Mouse (Mus musculus): ENCODE measurements around the gene Pak7.
"Not testable (repeated sequence)": the region's sequence is repeated elsewhere in the genome, so short reads cannot be mapped to it uniquely, and the experiment has no call there.

Pak7 gene

DNA sequence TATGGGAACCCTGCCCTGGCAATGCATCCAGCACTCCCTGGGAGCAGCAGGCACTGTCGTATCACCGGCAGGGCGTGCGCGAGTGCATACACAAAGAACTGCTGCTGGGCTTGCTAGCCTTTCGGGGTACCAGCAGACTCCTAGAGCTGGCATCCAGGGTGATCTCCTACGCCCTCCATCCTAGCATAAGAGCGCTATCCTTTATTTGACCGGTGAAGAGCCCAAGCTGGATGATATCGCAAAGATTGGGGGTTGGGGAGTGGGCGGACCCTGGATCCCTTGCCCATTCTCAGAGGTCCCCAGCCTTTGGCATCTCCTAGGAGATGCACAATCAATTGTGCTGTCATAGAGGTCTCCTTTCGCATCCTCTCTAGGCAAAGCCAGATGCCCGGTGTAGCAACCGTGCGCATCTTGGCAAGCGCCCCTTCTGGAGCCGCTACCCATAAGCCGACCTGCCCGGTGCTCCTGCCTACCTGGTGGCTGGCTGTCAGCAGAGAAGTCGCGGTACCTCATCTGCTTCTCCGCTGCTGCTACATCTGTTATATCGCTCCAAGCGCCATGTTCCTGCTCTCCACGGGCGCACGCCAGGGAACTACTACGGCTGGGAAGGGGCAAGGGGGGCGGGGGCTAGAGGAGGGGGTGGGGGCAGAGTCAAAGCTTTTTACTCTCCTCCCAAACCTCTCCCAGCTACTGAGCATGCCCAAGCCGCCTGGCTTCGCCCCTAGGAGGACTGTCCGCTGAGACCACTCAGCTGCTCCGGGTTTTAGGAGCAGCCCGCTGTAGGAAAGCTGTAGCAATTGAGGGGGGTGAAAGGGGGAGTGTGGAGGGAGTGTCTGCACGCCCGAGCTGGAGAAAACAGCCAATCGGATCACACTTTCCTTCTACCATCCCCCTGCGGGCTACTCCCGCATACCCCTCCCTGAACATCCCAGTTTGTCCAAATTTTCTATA is at the start of gene Pak7:
Pak7 (minus strand) TSS at position 787 of the 951 bp plus-strand sequence.
- DNase-seq (ENCODE audit: low read depth, low spot score) = no peak

DNA sequence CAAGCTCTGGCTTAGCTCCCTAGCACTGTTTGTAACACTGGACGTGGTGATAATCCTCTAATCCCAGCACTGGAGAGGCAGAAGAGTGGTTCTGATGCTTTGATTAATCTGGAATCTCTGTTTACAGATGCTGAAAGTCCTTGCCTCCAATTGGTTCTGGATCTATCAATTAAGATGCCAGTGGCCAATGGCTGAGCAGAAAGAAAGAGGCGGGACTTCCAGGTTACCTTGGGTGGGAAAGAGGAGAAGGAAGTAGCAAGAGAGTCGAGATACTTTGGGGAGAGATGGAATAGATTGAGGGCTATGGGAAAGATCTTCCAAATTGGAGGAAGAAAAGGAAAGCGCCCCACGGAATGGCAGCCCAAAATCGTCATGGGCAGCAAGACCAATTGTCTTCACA is 37.8 kb upstream of the Pak7 start:
- DNase-seq (ENCODE audit: low read depth, low spot score) = no peak

DNA sequence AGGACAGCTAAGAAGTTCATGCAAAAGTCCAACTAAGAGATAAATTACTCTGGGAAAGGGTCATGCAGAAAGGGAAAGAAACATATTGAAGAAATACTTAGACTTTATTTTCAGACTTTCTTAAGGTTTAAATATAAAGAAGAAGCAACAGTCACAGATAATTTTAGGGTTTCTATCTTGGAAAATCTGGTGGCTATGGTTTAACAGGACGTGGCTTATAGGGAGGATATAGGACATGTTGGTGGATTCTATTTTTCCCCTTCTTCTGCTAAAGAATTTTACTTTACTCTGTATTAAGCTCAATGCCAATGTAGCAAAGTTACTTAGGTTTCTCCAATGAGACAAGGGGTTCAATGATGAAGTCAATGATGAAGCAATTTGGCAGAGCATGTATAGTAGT is 31.8 kb upstream of the Pak7 start:
- no peak for DNase-seq (ENCODE audit: low read depth, low spot score)

DNA sequence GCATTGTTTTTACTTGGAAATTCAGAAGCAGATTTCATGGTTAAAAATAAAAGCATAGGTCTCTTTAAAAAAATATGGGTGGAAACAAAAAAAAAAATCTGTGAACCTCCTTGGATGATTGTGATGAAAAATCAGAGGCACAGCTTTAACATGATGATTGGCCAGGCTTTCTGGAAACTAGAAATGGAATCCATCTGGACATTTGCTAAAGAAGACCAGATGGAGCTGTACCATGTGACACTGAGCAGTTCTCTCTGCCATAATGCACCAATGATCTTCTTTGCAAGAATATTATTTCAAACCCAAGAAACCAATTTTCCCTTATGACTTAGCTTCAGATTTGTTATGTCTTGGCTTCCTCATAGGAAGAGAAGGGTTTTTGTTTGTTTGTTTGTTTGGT is 28.6 kb upstream of the Pak7 start:
- no peak for DNase-seq (ENCODE audit: low read depth, low spot score)

DNA sequence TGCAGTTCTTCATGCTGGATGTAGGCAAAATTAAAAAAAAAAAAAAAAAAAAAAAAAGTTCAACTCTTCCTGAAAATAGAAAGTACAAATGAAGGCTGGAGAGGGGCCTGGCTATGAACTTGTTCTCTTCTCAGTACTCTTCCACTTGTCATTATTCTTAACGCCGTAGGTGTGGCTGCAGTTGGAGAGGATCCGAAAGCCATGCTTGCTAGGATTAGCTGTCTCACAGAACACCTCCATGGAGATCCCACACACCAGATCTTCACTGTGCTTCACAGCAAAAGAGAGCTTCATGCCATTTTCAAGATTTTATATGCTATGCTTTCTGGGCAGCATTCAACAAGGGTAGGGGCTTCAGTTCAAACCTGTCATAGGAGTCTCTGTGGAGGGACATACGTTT is 14.8 kb upstream of the Pak7 start:
- no peak for DNase-seq (ENCODE audit: low read depth, low spot score)

DNA sequence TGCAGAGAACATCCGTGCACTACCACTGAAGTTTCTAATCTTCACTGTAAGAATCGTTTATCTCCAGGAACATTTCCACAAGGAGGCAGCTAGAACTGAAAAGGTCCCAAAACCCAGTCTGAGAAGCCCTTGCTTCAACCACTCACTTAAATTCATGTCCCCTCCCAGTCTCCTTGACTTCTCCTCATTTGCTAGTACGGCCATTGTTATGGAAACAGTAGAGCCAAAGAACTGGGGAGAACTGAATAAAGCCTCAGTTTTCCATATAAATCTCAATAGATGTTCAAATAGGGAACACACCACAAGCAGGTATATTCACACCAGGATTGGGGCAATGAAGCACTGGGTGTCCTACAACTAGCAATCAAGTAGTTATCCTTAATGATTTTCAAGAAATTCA is 12.4 kb downstream of the Pak7 start:
- no peak for DNase-seq (ENCODE audit: low read depth, low spot score)

DNA sequence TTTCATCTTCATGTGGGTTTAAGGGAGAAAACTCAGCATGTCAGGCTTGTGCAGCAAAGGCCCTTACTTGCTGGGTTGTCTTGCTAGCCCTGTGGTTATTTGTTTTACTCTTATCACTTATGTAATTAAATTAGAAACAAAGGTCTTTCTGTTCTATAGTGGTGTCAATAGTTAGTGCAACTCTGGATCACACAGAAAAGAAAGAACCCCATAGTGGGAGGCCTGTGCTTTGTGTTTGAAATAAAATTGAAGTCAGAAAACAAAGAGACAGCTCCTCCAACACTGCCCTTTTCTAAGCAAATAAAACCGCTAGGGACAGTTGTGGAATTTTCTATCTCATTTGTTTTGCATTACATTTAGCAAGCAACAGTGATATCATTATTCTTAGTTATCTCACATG is 15.4 kb downstream of the Pak7 start:
- DNase-seq (ENCODE audit: low read depth, low spot score) = no peak

DNA sequence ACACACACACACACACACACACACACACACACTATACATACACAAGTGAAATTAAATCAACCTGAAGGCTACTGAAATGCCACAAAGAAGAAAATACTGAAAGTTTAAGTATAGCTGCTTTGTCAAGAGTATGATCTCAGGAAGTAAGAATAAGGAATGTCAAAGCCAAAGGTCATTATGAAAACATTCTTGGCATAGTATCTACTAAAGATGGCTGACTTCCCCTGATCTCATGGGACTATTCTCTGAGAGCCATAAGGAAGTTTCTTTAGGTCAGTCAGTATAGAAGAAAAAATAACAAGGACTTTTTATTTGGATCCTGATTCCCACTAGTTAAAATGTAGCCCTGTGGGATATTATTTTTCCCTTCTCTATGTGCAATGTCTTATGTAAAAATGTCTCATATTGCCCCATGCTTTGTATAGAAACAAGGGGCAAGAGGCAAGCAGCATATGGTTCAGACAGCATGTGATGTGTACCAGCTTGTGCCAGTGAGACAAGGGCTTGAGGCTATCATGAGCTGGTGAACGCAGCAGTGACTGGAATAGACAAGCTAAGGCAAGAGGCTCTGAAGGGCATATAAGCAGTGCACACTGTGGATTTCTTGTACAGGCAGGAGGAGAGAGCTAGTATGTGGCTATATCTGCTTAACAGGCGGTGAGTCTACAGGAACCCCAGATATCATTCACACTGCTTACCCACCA is 36.2 kb downstream of the Pak7 start:
- no peak for DNase-seq (ENCODE audit: low read depth, low spot score)

DNA sequence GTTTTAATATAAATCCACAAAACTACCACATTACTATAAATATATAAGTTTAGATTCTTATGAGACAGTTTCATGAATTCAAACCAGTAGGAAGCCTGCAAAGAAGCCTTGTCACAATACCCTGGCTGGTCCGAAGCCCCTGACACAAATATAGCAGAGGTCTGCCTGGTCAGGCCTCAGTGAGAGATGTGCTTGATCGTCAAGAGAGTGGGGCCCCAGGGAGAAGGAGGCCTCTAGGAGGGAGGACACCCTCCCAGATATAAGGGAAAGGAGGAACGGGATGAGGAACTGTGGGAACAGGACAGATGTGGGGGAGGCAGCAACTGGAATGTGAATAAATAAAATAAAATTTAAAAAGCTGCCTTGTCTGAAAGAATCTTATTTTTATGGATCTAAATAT is 37.3 kb downstream of the Pak7 start:
- DNase-seq (ENCODE audit: low read depth, low spot score) = no peak

DNA sequence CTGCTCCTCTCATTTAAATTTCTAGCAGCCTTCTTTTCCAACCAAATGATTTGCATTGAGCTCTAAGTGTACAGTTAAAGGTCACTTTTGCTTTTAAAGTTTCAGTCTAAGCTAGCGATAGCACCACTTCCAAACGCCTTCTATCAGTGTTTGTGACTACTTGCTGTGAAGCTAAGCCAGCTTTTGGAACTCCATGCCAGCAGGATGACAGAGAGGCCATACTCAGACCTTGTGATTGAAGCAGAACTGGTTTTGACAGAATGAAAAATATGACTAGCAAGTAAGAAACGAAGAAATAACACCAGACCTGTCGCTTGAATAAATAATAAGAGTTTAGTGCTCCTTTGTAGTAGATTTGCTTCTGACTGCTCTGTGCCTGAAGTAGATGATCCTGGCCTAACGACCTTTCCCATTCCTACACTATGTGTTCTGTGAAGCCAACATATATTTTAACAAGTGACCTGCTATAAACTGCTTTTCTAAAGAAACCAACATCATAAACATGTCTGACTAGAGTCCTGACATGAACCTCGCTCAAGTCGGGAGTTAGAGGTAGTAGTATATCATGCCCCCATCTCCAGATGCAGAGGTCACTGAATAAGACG is 38.0 kb downstream of the Pak7 start:
- no peak for DNase-seq (ENCODE audit: low read depth, low spot score)

DNA sequence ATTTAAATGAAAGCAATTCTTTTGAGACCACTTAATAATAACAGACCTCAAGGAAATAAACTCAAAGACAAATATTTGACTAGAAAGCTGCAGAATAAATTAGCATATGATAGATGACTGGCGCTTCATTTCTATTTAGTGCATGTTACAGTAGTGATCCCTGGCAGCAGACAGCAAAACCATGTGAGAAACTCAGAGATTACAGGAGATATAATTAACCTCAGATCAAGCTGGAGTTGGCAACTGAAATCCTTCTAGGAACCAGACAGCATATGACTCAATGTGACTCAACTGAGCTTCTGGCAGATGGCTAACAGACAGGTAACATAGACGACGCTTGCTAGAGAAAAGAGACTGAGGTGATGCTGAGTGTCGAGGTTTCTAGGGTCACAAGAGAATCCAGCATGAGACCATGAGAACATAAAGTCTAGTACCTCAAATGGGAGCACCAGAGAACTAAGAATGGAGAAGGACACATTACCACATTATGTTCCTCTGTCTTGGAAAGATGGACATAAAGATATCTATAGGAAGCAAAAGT is 43.5 kb downstream of the Pak7 start:
- not testable (repeated sequence) for DNase-seq (ENCODE audit: low read depth, low spot score)

DNA sequence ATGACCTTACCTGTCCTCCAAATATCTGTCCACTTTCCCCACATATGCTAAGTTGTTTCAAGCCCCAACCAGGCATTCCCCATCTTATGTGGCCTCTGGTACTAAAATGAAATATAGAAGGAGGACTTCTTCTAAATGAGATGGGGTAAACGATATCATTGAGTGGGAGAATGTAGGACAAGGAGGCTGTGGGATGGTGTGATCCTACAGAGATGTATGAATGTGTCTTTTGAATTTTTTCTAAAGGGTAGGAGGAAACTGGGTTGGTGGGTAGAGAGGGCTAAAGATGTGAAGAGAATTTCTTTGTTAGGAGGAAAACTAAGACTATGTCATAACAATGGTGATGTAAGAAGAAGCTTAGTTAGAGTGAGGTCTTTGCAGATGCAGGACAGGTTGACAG is 57.8 kb downstream of the Pak7 start:
- DNase-seq (ENCODE audit: low read depth, low spot score) = no peak

DNA sequence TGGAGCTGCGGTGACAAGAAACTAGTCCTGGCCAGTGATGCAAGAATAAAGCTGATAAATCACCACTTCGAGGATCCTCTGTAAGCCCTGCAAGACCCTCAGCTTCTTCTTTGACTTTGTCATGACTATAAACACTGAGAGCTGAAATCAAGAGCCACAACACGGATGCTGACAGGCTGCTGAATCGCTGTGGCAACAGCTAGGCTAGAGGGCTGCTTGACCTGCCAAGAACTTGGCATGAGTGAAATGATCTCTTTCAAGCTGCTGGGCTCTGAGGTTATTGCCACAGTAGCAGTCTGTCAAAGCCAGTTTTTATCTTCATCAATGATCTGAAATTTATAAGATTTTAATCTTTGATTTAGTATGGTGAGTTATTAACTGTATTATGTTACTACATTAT is 62.1 kb downstream of the Pak7 start:
- no peak for DNase-seq (ENCODE audit: low read depth, low spot score)

DNA sequence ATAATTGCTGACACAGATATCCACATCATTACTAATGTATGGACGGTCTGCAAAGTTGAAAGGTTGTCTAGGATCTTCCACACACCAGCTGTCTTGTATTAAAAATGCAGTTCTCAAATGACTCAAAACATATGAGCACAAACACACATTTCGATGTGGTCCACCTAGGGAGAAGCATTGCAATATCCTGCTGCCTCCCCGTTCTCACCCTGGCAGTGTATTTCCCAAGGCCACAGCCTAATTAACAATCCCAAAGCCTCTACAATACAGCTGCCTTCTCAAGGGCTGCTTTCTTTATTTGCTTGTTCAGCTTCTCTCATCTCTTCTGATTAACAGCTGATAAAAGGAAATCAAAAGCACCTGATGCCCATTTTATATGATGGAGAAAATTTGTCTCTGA is 78.5 kb downstream of the Pak7 start:
- DNase-seq (ENCODE audit: low read depth, low spot score) = no peak

DNA sequence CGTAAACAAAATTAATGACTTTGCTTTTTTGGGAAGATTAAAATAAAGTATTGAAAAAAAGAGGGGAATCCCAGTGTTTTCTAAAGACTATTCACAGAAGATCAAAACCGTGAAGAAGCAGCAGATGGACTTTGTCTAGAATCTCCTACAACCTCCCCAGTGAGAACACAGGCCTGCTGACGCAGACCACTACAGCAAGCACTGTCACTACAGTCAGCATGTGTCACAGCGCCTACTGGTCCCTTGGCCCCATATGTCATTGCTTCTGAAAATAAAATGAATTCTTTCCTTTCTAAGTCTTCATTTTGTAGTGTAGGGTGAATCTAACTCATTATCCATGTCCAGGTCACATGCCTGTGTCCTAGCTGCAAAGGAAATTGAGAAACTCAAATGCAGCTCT is 79.0 kb downstream of the Pak7 start:
- no peak for DNase-seq (ENCODE audit: low read depth, low spot score)

DNA sequence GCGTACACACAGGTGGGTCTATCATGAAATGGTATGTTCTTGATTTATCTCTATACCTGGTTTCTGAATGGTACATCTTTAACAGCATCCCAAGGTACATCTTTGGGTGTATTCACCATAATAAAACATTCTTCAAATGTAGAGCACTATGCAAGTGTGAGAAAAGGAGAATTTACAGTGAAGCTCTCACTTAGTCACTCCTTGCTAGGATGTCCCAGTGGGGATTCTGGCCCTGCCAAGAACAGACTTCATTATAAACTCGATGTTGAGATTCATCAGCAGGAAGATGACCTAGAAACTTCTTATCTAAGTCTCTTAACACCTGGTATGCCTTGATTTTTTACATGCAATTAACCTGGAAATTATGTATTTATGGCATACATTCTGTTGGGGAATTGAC is 85.6 kb downstream of the Pak7 start:
- DNase-seq (ENCODE audit: low read depth, low spot score) = no peak

DNA sequence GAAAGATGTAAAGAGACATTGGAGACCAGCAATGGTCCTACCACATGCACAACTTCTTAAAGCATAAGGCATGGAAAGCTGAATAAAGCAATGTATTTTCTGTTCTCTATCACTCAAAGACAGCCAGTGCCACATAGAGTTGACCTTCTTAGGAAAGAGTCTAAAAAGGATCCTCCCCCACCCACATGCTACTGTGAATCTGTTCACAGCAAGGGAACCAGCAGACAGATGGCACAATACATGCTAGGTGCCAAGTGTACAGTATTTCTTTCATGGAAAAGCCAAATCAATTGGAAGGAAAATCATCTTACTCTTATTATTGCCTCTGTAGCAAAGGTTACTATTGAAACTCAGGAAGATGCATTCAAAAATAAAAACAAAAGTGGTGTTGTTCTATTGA is 86.4 kb downstream of the Pak7 start:
- DNase-seq (ENCODE audit: low read depth, low spot score) = no peak

DNA sequence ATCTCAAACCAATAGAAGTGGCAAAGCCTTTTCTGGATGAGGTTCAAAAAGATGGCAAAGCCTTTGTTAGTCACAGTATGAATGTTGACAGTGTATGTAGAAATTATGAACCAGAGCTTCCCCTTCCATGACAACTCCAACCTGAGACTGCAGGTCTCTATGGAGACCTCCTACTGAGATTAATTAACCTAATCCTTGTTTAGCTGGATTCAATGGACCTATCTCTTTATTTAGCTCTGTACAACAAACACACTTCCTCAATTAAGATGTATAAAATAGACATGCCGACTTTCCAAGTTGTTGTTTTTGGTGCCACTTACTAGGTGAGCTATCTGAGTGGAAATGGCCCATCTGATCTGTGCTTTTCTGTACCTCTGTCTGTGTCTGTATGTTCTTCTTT is 90.4 kb downstream of the Pak7 start:
- DNase-seq (ENCODE audit: low read depth, low spot score) = no peak

DNA sequence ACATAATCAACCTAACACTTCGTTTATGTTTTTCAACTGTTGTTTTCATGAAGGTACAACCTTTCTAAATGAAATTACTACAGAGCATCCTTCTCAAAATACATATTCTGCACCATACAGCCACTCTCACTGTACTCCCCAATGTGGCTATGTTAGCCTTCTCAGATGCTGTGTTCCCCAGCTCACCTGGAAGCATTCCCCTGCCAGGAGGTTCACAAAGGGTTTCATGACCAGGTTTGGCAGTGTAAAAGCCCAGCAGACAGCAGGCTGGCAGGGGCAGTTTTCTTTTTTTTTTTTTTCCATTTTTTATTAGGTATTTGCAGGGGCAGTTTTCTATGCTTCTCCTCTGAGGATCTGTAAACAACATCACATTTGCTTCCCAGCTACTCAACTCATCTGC is 105.7 kb downstream of the Pak7 start:
- no peak for DNase-seq (ENCODE audit: low read depth, low spot score)

DNA sequence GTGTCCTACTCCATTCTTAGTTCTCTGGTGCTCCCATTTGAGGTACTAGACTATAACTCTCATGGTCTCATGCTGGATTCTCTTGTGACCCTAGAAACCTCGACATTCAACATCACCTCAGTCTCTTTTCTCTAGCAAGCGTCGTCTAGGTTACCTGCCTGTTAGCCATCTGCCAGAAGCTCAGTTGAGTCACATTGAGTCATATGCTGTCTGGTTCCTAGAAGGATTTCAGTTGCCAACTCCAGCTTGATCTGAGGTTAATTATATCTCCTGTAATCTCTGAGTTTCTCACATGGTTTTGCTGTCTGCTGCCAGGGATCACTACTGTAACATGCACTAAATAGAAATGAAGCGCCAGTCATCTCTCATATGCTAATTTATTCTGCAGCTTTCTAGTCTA is 145.8 kb downstream of the Pak7 start:
- not testable (repeated sequence) for DNase-seq (ENCODE audit: low read depth, low spot score)

DNA sequence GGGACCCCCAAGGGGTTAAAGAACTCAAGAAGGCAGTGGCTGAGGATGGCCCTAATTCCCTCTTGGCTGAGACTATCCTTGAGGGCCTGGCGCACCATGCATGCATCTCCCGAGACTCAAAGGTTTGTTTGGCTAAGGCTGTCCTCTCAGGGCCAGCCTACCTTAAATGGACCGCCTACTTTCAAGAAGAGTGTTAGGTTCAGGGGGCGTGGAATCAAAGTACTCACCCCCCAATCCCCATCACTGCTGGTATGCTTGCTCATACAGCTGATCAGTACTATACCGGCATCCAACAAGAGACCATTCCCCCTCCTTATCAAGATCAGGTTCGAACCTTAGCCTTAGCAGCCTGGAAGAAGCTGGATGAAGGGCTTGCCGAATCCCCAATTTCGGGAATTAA is 156.5 kb downstream of the Pak7 start:
- DNase-seq (ENCODE audit: low read depth, low spot score) = no peak

DNA sequence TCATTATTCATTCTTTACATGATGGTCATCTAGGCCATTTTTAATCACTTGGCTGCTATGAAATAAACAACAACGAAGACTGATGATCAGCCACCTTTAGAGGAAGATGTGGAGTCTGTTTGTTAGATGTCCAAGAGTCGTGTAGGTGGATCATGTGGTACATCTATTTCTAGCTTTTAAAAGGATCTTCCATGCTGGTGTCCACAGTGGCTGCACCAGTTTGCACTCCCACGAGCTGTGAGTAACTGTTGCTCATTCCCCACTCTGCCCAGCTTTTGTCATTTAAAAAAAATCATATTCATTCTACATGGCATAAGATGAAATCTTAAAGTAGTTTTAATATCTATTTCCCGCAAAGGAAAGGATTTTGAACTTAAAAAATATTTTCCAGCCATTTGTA is 183.7 kb downstream of the Pak7 start:
- no peak for DNase-seq (ENCODE audit: low read depth, low spot score)

Measured in CD4-positive, CD25-positive, alpha-beta regulatory T cell, adult 2 months (primary cell).